Mouse (Mus musculus): Measurements from ENCODE around the gene Lst1. TPM values are rescaled to one million over a fixed set of nuclear protein-coding genes. Genes with fewer than 3 reads are reported as not detected.
"Not testable (repeated sequence)": the region's sequence is repeated elsewhere in the genome, so short reads cannot be mapped to it uniquely, and the experiment has no call there.

The Lst1 gene
- polyA plus RNA-seq (2014; fragmentation: Nextera tagmentation; extraction: Ambion mirVana): 4.9 and 5.0 TPM in 2 replicates

DNA sequence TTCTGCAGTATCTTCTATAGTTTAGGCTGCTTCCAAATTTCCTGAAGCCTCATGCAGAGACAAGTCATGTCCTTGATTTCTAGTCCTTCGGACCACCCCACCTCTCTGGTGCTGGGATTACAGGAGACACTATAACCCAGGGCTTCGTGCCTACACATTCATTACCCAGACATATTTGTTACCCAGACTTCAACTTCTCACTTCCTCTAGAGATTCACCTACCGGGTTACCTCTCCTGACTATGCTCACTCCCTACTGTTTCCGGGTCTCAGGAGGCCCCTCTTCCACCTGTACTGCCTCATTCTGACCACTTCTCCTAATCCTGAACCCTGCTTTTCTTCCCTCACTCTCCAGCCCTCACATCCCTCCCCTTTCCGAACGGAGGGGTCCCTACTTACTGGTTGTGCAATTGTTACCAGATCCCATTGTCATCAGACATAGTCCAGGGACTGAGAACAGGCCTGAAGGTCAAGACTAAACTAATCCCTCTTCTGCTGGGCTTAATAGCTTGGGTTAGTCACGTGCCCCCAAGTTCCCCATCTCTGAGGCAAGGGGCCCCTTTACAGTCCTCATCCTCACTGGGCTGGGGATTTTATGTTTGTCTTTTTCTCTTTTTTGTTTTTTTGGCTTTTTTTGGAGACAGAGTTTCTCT lies at the start of gene Lst1:
Gene Lst1 (minus strand): TSS at position 481 of the 652 bp plus-strand sequence.
- H3K4me2 ChIP-seq: no peak within 1 kb of the TSS
- ATAC-seq (replicated peaks; ENCODE audit: insufficient number of reproducible peaks, low FRiP score, low TSS enrichment): no peak
- H3K27ac ChIP-seq (ENCODE audit: low read depth, low read length): no peak within 1 kb of the TSS
- no peaks in the 10 kb centered on the region for H3K4me1 ChIP-seq (ENCODE audit: control insufficient read depth, insufficient read depth, low read length)
- no peak within 1 kb of the TSS for H3K9ac ChIP-seq (ENCODE audit: low read depth, low read length)
- no peaks in the 10 kb centered on the region for H3K27me3 ChIP-seq (ENCODE audit: control insufficient read depth, insufficient read depth, low read length)
- no peak within 1 kb of the TSS for H3K4me3 ChIP-seq (ENCODE audit: low read depth, low read length)
- H3K9me3 ChIP-seq (replicated peaks; ENCODE audit: control insufficient read depth, low read length): no peaks in the 10 kb centered on the region
- WGBS (ENCODE audit: insufficient replicate concordance): 73% methylated on average over 7 of the region's 7 CpGs
- no peaks in the 10 kb centered on the region for H3K36me3 ChIP-seq (ENCODE audit: control insufficient read depth, insufficient read depth, low read length)

DNA sequence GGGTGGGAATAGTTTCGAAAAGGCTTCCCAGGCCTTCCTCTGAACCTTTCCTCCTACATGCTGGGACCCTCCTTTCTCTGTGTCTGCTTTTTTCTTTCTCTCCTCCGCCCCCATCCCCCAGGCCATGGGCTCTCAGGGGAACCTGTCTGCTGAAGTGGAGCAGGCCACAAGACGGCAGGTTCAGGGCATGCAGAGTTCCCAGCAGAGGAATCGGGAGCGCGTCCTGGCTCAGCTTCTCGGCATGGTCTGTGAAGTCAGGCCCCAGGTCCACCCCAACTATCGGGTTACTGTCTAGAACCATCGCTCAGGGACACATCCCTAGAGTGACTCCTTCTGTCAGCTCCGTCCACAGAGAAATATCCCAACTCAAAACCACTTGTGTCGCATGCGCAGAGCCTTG lies 49.3 kb upstream of the Lst1 start:
- Histone ChIP-seq H3K4me2 (no peak overlapping the region), H3K4me1 (ENCODE audit: control insufficient read depth, insufficient read depth, low read length) (peaks cover 23% of the 10 kb centered on the region), H3K36me3 (ENCODE audit: control insufficient read depth, insufficient read depth, low read length) (no peaks in the 10 kb centered on the region), H3K27me3 (ENCODE audit: control insufficient read depth, insufficient read depth, low read length) (no peaks in the 10 kb centered on the region), H3K4me3 (ENCODE audit: low read depth, low read length) (no peak overlapping the region), H3K9me3 (replicated peaks; ENCODE audit: control insufficient read depth, low read length) (no peaks in the 10 kb centered on the region), H3K27ac (ENCODE audit: low read depth, low read length) (no peak overlapping the region), H3K9ac (ENCODE audit: low read depth, low read length) (no peak overlapping the region)
- ATAC-seq (replicated peaks; ENCODE audit: insufficient number of reproducible peaks, low FRiP score, low TSS enrichment): no peak
- WGBS (ENCODE audit: insufficient replicate concordance): 78% methylated on average over 12 of the region's 12 CpGs

DNA sequence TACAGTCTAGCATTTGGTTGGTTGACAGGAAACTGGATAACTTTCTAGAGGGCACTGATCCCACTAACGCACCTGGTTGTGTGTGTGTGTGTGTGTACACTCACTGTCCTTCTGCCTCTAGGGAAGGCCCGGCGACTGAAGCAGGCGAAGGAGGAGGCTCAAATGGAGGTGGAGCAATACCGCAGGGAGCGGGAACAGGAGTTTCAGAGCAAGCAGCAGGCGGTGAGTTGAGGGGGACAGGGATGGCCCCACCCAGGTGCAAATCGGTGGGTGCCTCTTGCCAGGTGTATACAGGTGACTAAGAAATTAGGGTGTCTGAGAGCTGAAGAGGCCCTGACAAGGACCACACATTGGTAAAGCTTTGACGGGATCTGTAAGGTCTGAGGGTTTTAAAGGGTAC lies 48.8 kb upstream of the Lst1 start:
- H3K4me2 ChIP-seq: no peak overlapping the region; the same call in 1 of the 2 replicates
- H3K27me3 ChIP-seq (ENCODE audit: control insufficient read depth, insufficient read depth, low read length): no peaks in the 10 kb centered on the region
- WGBS (ENCODE audit: insufficient replicate concordance): 69% methylated on average over 9 of the region's 9 CpGs
- ATAC-seq (replicated peaks; ENCODE audit: insufficient number of reproducible peaks, low FRiP score, low TSS enrichment): no peak
- no peak overlapping the region for H3K4me3 ChIP-seq (ENCODE audit: low read depth, low read length)
- H3K36me3 ChIP-seq (ENCODE audit: control insufficient read depth, insufficient read depth, low read length): no peaks in the 10 kb centered on the region
- H3K27ac ChIP-seq (ENCODE audit: low read depth, low read length): no peak overlapping the region
- H3K4me1 ChIP-seq (ENCODE audit: control insufficient read depth, insufficient read depth, low read length): peaks cover 23% of the 10 kb centered on the region
- H3K9ac ChIP-seq (ENCODE audit: low read depth, low read length): no peak overlapping the region
- no peaks in the 10 kb centered on the region for H3K9me3 ChIP-seq (replicated peaks; ENCODE audit: control insufficient read depth, low read length)

DNA sequence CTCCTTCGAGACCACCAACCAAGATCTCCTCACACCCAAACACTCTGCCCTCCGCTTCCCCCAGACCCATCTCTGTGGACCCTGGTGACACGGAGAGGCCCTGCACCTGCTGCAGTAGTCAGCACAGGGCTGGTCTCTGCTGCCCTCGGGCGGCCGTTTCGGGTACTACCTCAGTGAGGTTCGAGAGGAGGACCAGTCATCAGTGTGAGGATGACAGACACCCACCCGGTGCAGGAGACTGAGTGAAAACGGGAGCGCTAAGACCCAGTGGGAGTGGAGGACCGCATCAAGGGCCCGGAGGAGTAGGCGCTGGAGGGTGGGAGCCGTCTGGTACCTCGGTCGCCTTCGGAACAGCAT lies 48.1 kb upstream of the Lst1 start:
- peak; percentile 61 for ATAC-seq (replicated peaks; ENCODE audit: insufficient number of reproducible peaks, low FRiP score, low TSS enrichment)
- peak overlapping the region; percentile 90 for H3K4me2 ChIP-seq
- peak overlapping the region; percentile 67 for H3K4me3 ChIP-seq (ENCODE audit: low read depth, low read length)
- under 1% methylated on average over 18 of the region's 18 CpGs for WGBS (ENCODE audit: insufficient replicate concordance)
- peak overlapping the region; percentile 96 for H3K27ac ChIP-seq (ENCODE audit: low read depth, low read length)
- H3K27me3 ChIP-seq (ENCODE audit: control insufficient read depth, insufficient read depth, low read length): no peaks in the 10 kb centered on the region
- peak overlapping the region; percentile 93 for H3K9ac ChIP-seq (ENCODE audit: low read depth, low read length)
- H3K36me3 ChIP-seq (ENCODE audit: control insufficient read depth, insufficient read depth, low read length): no peaks in the 10 kb centered on the region
- H3K9me3 ChIP-seq (replicated peaks; ENCODE audit: control insufficient read depth, low read length): no peaks in the 10 kb centered on the region
- H3K4me1 ChIP-seq (ENCODE audit: control insufficient read depth, insufficient read depth, low read length): peaks cover 23% of the 10 kb centered on the region

DNA sequence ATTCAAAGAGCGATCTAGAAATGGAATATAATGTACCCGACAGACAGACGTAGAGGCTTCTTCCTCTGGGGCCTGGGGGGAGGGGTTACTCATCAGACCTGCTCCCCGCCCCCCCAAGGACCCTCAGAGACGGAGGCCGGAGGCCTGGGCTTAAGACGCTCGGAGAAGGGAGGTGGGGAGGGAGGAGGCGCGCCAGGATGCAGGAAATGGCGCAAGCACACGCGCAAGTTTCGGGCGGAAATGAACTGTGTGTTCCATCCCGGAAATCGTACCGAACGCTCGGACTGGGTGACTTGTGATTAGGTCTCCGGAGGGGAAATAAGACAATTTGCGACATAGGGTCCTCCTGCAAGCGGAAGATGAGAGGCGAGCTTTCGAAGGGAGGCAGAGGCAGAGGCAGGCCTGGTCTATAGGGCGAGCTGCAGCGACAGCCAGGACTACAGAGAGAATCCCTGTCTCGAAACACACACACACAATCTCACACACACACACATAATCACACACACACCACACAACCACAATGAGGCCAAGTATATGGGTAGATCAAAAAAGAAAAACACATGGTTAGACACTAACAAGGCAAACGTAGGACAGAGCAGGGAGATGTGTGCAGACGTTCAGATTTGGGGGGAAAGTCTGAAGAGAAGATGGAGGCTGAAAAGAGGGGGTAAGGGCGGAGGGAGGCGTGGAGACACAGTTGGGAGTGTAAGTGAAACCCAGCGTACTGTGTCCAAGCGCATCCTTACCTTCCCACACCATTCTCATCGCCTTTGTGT lies 47.6 kb upstream of the Lst1 start, which contains the start of gene Nfkbil1:
Gene Nfkbil1 (minus strand): TSS at position 179 of the 776 bp plus-strand sequence.
- no peaks in the 10 kb centered on the region for H3K27me3 ChIP-seq (ENCODE audit: control insufficient read depth, insufficient read depth, low read length)
- 0% methylated on average over 35 of the region's 35 CpGs for WGBS (ENCODE audit: insufficient replicate concordance)
- peak within 1 kb of the TSS; percentile 96 for H3K27ac ChIP-seq (ENCODE audit: low read depth, low read length)
- 0 out of 2 replicates have a peak, but pooled peaks cover 1% of the 10 kb centered on the region for H3K36me3 ChIP-seq (ENCODE audit: control insufficient read depth, insufficient read depth, low read length)
- peak; percentile 76 for ATAC-seq (replicated peaks; ENCODE audit: insufficient number of reproducible peaks, low FRiP score, low TSS enrichment)
- H3K4me1 ChIP-seq (ENCODE audit: control insufficient read depth, insufficient read depth, low read length): peaks cover 21% of the 10 kb centered on the region
- H3K4me3 ChIP-seq (ENCODE audit: low read depth, low read length): peak within 1 kb of the TSS; percentile 67
- peak within 1 kb of the TSS; percentile 90 for H3K4me2 ChIP-seq
- peak within 1 kb of the TSS; percentile 93 for H3K9ac ChIP-seq (ENCODE audit: low read depth, low read length)
- H3K9me3 ChIP-seq (replicated peaks; ENCODE audit: control insufficient read depth, low read length): no peaks in the 10 kb centered on the region

DNA sequence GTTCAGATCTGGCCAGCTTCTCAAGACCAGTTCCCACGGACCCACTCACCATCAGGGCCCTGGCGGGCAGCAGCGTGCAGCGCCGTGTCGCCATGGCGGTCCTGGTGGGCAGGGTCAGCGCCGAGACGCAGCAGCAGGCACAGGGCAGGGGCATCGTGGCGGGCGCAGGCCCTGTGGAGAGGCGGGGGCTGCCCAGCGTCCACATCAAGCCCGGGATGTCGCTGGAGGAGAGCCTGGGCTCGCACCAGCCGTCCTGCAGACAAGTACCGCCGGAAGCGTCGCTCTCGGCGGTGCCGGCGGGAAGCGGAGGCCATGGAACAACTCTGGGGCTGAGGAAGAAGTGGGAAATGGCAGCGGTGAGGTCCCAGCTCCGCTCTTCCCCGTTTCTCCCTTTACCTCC lies 46.7 kb upstream of the Lst1 start:
- 6% methylated on average over 28 of the region's 31 CpGs for WGBS (ENCODE audit: insufficient replicate concordance)
- Histone ChIP-seq H3K9me3 (replicated peaks; ENCODE audit: control insufficient read depth, low read length) (no peaks in the 10 kb centered on the region), H3K4me2 (peak overlapping the region; percentile 90), H3K9ac (ENCODE audit: low read depth, low read length) (peak overlapping the region; percentile 93), H3K36me3 (ENCODE audit: control insufficient read depth, insufficient read depth, low read length) (0 out of 2 replicates have a peak, but pooled peaks cover 5% of the 10 kb centered on the region), H3K27me3 (ENCODE audit: control insufficient read depth, insufficient read depth, low read length) (no peaks in the 10 kb centered on the region), H3K27ac (ENCODE audit: low read depth, low read length) (peak overlapping the region; percentile 96), H3K4me3 (ENCODE audit: low read depth, low read length) (peak overlapping the region; percentile 67), H3K4me1 (ENCODE audit: control insufficient read depth, insufficient read depth, low read length) (peaks cover 16% of the 10 kb centered on the region)
- peak; percentile 6; the same call in 1 of the 2 replicates for ATAC-seq (replicated peaks; ENCODE audit: insufficient number of reproducible peaks, low FRiP score, low TSS enrichment)

DNA sequence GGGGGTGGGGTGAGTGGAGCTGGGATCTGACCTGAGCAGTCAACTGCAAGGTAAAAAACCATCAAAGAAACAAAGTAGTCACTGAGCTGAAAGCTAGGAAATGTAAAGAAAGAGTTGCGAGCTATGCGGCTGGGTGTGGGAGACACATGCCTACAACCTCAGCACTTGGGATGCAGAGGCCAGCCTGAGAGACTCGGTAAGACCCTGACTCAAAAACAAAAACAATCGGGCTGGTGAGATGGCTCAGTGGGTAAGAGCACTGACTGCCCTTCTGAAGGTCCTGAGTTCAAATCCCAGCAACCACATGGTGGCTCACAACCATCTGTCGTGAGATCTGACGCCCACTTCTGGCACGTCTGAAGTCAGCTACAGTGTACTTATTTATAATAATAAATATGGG lies 45.9 kb upstream of the Lst1 start:
- H3K4me3 ChIP-seq (ENCODE audit: low read depth, low read length): peak overlapping the region; percentile 67
- H3K4me2 ChIP-seq: peak overlapping the region; percentile 90
- WGBS (ENCODE audit: insufficient replicate concordance): 83% methylated on average over 7 of the region's 7 CpGs
- peaks cover 16% of the 10 kb centered on the region for H3K4me1 ChIP-seq (ENCODE audit: control insufficient read depth, insufficient read depth, low read length)
- not testable (repeated sequence) for H3K36me3 ChIP-seq (ENCODE audit: control insufficient read depth, insufficient read depth, low read length); H3K9ac ChIP-seq (ENCODE audit: low read depth, low read length); H3K27me3 ChIP-seq (ENCODE audit: control insufficient read depth, insufficient read depth, low read length); H3K9me3 ChIP-seq (replicated peaks; ENCODE audit: control insufficient read depth, low read length); ATAC-seq (replicated peaks; ENCODE audit: insufficient number of reproducible peaks, low FRiP score, low TSS enrichment)
- H3K27ac ChIP-seq (ENCODE audit: low read depth, low read length): peak overlapping the region; percentile 83

DNA sequence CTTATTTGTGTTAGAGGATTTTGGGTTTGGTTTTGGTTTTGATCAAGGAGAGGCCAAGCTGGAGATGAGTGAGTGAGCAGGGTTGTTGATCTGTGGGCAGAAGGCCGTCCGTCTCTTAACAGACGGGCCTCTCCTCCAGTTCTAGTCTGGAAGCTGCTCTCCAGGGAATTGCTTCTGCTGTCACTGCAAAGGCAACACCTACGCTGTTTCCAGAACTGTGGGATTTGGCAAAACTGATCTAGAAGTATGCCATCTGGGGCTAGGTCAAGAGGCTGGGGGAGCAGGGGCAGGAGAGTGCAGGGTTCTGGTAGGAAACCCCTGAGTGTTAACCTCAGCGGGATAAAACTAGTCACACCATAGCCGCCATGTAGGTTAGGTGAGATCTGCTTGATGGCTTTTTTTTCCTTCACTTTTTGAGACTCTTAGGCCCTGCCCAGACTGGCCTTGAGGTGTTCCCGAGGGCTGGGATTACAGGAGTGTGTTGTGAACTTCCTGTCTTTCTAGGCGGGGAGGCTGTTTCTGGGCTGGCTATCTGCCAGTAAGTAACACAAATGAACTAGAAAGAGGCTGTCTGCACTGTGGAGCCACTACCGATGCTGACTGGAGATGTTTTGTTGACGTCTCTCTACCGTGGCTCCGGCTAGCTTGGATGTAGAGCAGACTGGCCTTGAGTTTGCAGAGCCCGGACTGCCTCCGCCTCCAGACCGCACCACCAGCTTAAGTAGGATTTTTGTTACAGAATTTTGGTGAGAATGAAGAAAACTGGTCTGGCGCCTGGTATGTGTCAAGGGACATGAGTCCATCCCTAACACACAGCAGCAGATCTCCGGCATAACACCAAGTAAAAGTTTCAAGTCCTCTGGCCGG lies 45.1 kb upstream of the Lst1 start, which contains the start of gene Atp6v1g2:
Gene Atp6v1g2 (plus strand): TSS at position 547 of the 867 bp plus-strand sequence.
- Histone ChIP-seq H3K36me3 (ENCODE audit: control insufficient read depth, insufficient read depth, low read length) (peaks cover 13% of the 10 kb centered on the region; the same call in 1 of the 2 replicates), H3K27me3 (ENCODE audit: control insufficient read depth, insufficient read depth, low read length) (no peaks in the 10 kb centered on the region), H3K4me1 (ENCODE audit: control insufficient read depth, insufficient read depth, low read length) (peaks cover 16% of the 10 kb centered on the region), H3K9ac (ENCODE audit: low read depth, low read length) (0 out of 2 replicates have a peak within 1 kb of the TSS, but pooled peaks have one; percentile 16), H3K9me3 (replicated peaks; ENCODE audit: control insufficient read depth, low read length) (no peaks in the 10 kb centered on the region), H3K4me2 (peak within 1 kb of the TSS; percentile 90), H3K27ac (ENCODE audit: low read depth, low read length) (peak within 1 kb of the TSS; percentile 83), H3K4me3 (ENCODE audit: low read depth, low read length) (peak within 1 kb of the TSS; percentile 67)
- WGBS (ENCODE audit: insufficient replicate concordance): 68% methylated on average over 18 of the region's 18 CpGs
- peak; percentile 1; the same call in 1 of the 2 replicates for ATAC-seq (replicated peaks; ENCODE audit: insufficient number of reproducible peaks, low FRiP score, low TSS enrichment)

Data from heart, embryonic 11.5 days (tissue).